Mouse (Mus musculus) cerebellum, adult 18-20 months (tissue): ENCODE measurements around the gene Gpx4.

Experiments used
- DNase-seq, 2 experiments: peaks; one replicate each; pipeline ENCODE4 v3.0.0; 2021

Gene Gpx4

DNA sequence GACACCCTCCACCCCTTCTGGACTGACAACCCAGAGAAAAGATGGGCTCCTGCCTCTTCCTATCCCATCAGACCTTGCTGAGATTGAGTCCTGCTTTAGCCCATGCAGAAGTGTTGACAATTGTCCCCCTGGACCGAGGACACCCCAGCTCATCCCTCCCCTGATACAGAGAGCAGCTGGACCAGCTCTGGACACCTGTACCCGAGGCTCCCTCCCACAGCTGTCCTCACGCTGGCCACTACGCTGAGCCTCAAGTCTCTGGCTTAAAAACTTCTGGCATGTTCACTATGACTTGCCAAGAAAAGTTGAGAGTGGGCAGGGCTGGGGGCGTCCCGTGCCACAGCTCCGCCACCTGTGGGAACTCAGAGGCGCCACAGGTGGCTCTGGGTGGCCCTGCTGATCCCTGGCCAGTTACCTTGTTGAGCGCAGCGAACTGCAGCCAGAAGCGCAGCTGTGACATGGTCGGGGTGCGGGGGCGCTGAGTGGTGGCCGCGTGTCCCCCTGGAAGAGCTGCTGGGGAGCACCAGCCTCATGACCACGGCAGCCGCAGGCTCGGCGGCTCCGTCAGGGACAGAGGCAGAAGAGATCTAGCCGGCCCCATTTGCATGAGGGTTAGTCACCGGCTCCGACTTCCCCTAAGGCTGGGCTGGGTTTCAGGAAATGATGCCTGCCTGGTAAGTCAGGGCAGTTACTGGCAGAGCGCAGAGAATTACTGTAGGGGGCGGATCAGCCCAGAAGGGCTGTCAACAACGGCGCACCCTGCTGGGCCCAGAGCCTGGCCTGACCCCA, 28.0 kb downstream of the Gpx4 start:
- DNase-seq = peak; percentile 50 to 59

DNA sequence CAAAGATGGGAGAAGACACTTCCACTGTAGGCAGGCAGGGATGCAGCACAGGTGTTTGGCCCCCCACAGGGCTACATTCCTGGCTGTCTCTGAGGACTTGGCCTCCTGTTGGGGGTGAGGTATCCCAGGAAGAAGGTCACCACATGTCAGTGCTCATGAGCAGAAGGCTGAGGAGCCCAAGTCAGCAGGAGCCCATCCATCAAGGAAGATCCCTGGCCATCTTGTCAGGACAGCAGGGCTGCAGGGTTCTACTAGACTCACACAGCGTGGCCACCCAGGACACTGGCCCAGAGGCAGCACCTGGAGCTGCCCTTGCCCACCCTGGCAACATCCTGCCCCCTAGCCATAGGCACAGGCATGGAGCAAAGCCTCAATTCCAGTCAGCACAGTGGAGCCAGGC, 29.0 kb downstream of the Gpx4 start:
- no peak for DNase-seq

DNA sequence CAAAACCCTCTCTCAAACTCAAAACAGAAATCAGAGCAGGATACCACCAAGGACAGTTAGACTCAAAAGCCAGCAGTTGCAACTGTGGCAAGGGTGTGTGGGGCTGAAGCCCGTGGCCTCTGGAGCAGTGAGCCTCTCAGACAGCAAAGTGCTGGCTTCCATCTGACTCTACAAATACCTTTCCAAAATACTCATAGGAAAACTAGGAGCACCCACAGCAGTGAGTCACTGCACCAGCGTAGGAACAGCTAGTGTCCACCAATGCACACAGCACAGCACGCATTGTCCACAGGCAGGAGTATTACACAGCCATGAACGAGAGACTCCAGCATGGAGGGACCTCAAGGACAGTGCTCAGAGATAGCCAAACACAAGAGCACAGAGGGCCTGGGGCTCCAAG, 29.4 kb downstream of the Gpx4 start:
- DNase-seq = no peak

DNA sequence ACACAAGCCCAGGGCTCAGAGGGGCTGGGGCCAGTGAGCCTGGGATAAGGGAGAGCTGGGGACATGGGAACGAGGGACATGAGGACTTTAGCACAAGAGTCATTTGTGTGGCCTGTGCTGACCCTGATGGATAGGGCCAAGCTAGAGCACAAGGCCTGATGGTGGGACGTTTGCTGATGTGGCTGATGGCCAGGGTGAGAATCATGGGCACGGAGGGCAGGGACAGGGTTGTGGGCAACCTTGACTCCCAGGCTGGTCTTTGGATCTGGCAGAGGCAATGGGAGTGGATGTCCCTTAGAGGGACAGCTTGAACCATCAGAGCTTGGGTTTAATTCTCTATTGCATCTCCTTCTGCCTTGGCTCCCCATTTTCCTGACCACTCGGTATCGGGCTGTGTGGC, 30.3 kb downstream of the Gpx4 start:
- DNase-seq = no peak

DNA sequence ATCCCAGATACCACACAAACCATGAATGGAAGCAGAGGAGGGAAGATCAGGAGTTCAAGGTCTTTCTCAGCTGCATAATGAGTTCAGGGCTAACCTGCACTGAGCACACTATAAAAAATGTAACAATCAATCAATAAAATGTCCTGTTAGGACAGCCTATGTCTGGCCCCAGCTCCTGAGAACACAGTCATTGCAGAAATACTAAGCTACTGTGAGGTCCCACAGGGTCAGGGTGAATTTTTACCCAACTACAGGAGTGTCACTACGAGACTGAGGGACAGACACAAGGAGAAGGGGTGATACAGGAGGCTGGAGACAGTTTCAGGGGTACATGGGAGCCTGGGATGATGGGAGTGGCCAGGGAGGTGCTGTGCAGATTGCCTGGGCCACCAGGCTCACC, 31.4 kb downstream of the Gpx4 start:
- DNase-seq = no peak

DNA sequence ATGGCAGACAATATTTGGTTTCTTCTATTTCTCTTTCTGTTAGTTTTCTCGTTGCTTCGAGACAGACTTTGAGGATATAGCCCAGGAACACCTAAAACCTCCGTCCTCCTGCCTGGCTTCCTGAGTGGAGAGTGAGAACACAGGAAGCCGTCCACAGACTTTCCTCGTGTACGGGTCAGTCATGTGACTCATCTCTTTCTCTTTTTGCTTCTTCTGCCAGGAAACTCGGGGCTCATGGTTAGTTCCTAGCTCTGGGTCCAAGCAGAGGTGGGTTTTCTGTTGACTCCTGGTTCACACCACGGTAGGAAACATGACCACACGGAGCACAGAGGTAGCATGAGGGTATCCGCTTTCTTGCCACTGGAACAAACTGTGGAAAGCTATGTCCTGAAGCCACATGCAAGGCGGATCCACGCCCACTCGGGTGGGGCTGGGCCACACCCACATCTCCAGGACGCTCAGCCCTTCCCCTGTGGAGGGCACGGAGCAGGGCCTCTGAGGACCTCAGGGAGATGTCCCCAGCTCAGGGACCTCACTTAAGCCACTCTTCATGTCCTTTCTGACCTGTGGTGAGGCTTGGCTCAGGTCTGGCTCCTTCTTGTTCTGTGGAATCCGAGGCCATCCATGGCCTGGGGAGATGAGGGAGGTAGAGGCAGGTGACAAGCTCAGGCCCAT, 33.6 kb downstream of the Gpx4 start:
- DNase-seq = no peak

DNA sequence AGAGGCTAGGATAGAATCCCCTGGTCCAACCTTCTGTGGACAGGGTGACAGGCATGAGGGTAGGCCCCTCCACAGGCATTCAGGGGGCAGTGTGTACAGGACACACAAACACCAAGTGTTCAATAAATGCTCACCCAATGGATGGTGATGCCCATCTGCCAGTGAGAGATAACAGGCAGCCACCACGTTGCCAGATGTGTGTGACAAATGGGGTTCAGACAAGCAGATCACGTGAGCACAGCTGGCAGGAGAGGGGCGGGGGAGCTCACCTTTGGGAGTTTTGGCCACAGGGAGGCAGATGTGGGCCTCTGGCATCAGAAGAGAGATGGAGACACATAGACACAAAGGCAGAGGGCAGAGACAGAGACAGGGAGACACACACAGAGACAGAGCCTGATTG, 34.1 kb downstream of the Gpx4 start:
- DNase-seq = no peak

DNA sequence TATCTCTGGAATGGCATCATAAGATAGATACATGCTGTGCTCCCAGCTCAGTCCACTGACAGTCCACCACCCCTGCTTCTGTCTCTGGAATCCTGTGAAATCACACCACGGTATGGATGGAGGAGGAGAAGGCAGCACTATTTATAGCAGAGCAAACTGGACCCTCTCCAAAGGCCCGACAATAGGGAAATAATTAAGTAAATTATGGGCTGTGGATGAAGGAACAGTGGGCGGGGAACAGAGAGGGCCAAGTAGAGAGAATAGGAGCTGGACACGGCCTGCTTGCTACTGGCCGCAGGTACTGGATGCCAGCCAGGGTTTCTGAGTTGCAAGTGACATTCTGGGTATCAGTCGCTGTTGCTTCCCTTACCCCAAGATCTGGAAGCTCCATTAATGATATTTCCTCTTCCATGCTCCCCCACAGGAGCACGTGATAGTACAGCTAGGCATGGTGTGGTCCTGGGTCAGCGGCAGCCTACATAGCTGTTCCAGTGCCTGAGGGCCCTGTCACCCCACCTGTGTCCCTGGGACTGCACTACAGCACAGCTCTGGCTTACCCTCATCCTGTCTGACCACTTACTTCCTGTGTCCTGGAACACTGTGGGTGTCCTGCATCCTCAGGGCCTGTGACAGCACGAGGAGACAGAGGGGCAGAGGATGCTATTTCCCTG, 38.0 kb downstream of the Gpx4 start:
- peak; percentile 61 to 65 for DNase-seq

DNA sequence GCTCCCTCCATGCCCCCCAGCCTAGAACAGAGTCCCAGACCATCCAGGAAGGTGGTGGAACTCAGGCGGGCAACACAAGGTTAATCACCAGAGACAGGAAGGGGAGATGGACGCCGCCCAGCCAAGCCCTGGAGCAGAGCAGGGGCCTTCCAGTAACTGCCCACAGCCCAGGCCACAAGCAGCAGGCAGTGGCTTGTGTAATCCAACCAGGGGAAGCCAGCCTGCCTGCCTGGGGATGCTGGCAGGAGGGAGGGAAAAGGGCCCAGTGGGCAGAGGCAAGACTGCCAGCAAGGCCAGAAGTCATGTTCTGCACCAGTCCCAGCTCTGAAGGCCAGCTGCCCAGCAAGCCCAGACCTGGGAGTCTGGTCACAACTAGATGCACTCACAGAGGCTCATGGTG, 39.9 kb downstream of the Gpx4 start:
- peak; percentile 25 to 36 for DNase-seq

DNA sequence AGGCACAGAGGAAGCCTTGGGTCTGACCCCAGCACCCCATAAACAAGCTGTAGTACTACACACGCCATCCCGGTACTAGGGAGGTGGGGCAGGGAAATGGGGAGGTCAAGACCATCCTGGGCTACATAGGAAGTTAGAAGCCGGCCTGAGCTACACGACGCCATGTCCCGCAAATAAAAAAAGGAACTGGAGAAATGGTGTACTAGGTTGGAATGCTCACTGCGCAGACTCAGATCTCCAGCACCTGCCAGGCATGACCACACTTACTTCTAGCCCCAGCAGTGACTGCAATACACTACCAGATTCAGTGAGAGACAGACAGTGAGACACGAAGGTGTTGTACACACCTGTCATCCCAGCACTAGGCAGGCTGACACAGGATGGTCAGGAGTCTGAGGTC, 40.5 kb downstream of the Gpx4 start:
- no peak for DNase-seq

DNA sequence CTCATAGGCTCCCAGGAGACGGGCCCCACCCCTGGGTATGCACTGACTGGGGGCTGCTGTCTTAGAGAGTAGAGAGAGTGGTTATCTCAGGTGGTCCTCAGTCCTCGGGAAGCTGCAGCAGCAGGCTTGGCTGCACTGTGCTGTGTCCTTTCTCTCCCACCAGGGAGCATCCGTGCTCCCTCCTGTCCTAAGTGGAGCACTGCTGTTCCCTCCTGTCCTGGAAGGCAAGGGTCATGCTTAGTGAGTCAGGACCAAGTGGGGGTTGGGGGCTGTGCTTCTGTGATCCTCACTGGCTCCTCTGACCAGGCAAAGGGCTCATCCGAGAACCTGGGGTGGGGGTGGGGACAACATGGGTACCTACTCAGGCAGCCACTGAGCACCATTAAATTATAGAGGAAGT, 42.2 kb downstream of the Gpx4 start:
- no peak for DNase-seq

DNA sequence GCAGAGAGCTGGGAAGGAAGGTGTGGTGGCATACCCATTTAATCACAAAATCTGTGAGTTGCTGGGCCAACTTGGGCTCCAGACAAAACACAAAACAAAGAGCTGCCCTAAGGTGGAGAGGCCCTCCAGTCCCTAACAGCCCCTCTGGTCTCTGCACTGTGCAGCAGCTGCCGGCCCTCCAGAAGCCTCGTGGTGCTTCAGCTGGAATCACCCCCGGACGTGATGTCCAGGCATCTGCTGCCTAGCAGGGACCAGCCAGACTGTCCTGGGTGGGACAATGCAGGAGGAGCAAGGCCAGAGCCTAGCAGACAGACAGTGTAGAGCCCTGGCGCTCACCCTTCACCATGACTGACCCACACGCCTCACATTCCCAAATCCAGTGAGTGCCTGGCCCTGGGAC, 44.6 kb downstream of the Gpx4 start:
- DNase-seq = no peak

DNA sequence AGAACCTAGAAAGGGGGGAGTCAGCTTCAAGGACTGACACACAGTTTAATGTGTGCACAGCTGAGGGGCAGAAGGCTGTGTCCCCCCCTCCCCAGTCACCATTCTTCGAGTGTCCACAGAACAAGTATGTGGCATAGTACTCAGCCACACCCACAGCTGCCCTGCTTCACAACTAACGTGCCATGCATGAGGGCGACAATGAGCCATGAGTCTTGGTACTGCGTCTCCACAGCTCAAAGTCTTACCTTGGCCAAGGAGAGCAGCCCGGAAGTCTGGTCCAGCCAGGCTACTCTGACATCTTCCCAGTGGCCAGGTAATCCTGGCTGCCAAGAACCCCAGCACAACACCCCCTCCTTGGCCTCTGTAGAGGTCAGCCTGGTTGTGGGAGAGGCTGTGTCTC, 45.7 kb downstream of the Gpx4 start:
- DNase-seq = no peak

DNA sequence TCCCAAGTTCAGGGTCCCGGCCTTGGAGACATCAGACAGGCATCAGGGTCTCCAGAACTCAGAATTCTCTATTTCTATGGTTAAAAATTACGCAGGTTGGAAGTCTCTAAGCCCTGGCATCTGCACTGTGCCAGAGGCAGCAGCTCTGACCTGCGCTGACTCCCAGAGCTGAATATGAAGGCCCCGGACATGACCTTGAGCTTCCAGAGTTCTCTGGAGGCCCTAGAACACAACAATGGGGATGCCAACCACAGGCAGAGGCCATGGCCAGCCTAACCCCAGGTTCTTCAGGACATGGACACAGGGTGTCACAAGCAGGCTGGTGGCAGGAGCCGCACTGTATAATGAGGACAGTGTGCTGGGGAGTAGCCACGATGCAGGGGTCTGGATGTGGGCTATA, 47.1 kb downstream of the Gpx4 start:
- no peak for DNase-seq

DNA sequence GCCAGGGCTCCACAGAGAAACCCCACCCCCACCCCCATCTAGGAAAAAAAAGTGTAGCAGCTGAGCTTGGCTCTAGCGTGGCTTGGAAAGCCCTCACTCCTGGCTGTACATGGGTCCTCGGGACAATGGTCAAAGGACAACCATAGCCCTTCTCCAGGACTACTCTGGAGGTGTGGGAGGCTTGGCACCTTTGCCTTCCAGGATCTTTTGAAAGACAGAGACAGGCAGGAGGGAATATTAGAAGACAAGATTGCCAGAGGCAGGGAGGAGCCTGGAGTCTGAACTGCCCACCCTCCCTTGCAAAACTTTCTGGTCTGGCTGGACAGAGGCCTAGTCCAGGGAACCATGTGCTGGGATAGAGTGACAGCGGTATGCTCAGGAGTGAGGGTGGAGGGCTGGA, 47.7 kb downstream of the Gpx4 start:
- DNase-seq = no peak

DNA sequence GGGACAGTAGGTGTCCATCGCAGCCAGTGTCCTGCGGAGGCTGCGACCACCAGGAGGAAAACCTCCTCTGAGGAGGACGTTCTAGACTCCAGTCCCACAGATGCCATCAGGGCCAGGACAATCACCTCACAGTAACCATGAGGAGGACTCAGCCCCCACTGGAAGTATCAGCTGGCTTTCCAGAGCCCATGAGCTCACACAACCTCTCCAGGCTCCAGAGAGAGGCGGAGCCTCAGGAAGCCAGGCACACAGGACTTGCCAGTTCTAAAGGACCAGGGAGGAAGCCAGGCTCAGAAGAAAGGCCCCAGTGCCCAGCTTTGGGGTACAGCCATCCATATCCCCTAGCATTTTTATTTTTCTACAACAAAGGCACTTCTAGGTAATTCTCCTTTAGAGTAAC, 48.6 kb downstream of the Gpx4 start:
- DNase-seq = no peak

DNA sequence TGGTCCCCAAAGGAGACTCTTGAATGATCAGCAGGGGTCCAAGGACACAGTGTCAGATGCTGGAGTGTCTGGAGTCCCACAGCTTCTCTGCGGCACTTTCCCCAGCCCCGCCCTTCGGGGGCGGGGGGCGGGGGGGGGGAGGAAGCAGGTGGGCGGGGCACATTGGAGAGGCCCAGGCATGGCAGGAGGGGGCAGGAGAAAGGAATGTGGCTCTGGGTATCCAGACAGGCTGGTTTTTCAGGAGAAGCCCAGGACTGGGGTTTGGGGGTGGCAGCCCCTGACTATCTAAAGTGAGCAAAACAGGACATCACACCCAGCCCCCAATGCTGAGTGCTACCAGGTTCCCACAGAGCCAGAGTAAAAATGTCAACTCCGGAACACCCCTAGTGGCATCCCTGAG, 50.3 kb downstream of the Gpx4 start:
- DNase-seq = no peak

DNA sequence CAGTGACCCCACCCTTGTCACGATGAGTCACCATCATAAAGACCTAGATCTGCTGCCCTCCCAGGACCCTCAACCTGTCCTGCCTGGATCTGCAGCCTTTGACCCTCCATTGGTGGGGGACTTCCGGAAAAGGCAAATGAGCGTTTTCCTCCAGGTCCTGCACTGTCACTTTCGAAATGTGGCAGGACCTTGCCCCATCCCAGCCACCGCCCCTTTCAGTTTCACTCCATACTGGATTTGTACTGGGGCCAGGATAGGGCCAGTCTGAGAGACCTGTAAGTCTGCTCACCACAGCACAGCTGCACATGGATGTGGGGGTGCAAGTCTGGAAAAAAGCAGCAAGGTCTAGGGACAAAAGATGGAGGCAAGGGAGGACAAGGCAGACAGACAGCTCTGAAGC, 51.7 kb downstream of the Gpx4 start:
- DNase-seq = no peak

DNA sequence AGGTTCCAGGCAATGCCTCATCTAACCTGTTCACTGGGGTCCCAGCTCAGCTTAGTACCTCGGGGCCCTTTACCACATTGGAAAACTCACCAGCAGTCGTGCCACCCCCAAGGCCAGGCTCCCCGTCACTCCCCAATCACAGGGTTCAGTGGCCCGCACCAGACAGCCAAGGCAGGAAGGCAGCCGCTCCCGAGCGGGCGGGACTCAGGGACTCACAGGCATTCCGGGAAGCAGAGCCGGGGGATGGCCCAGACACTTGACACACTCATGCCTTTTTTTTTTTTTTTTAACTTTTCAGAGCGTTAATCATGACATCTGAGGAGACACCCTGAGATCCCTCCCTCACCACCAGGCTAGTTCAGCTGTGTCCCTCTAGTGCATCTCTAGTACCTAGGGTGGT, 54.0 kb downstream of the Gpx4 start:
- DNase-seq = no peak

DNA sequence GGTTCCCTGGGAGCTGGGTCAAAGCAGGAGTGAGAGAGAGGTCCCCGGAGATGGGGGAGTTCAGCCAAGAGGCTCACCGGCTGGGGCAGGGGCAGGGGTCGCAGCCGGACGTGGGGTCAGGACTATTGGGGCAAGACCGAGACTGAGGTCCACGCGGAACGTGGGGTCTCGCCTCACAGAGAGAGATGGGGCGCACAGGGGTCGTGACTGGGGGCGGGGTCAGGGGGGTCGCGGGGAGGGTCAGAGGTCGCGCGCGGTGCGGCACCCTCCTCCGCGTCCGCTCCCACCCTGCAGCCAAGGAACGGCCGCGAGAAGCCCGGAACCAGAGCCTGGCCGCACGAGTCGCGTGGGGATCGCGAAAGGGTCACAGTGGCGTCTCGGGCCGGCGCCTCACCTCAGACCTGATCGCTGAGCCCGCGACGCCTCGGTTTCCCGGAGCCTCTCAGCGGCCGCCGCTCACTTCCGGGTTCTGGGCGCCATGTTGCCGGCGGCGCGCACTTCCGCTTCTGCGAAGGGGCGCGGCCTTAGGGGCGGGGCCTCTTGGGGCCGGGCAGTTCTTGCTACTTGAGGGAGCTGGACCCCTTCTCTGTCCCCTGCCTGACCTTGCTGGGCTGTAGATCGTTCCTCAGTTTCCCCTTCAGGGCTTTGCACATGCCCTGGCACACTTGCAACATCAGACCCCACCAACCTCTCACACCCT, 55.4 kb downstream of the Gpx4 start:
- peak; percentile 85 to 90 for DNase-seq

DNA sequence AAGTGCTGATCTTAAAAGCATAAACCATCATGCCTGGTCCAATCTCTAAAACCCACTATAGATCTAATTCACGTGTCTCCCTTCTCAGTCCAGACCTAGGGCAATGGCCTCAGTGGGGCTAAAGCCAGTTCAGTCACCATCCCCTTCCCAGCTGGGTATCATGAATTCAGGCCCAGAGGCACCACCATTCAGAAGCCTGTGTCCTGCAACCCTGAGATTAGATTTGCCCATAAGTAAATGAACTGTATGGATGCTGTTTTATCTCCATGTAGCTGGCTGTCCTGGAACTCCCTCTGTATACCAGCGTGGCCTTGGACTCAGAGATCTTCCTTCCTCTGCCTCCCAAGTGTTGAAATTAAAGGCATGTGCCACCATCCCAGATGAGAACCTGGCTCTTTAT, 56.1 kb downstream of the Gpx4 start:
- no peak for DNase-seq

DNA sequence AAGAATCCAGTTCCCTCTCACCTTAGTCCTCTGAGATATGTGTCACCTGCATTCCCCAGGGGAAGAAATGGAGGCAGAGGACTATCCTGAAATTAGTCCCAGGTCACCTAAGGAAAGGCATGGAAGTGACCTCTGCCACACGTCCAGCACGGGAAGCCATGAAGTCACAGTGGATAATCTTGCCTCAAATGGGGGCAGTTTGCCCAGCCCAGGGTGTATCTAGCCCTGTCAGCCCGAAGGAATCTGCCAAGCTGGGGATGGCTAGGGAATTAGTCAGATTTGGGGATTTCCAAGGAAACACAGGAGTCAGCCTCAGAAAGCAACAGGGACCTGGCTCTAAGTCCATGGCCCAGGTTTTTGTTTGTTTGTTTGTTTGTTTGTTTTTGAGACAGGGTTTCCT, 57.2 kb downstream of the Gpx4 start:
- DNase-seq = no peak

DNA sequence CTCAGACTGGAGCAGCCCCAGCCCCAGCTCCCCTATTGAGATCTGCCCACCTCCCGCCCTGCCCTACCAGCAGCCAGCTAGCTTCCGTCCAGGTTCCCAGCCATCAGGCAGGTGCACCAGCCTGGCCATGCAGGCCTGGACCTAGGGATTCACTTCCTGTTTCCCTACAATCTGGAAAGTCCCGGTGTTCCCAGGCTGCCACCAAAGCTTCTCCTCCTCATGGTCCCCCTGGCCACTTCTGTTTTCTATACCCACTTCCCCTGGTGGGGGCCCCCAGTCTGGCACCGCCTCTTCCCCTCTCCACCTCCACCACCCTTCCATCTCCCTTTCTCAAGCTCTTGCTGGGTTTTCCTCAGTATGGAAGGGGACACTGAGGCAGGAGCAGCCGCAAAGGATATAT, 58.5 kb downstream of the Gpx4 start, which contains the start of gene Sbno2:
TSS of gene Sbno2 (minus strand) at position 112 of the 400 bp plus-strand sequence.
- DNase-seq = no peak

DNA sequence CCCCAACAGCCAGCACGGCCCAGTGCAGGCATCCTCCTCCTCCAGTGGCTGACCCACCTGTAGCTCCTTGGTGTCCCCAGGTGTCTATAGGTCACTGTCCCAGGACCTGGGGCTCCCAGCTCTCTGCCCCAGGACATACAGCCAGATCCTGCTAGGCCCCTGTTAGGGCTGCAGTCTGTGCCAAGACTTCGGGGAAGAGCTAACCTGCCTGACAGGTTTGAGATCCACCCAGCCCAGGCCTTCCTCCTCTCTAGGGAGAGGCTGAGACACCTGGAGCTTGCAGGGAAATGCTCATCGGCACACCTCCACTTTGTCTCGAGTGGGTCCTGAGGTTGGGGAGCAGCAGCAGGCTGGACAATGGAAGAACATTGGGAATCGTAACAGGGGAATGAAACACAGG, 59.0 kb downstream of the Gpx4 start:
- DNase-seq = no peak
